Mouse (Mus musculus) frontal cortex, postnatal 36 days (tissue): Measurements from ENCODE around the gene Rel.
"Not testable (repeated sequence)": the region's sequence is repeated elsewhere in the genome, so short reads cannot be mapped to it uniquely, and the experiment has no call there.

Experiments used
- DNase-seq, 2 experiments: peaks; one replicate each; pipeline ENCODE4 v3.0.0; 2022; ENCODE audit warnings: low spot score in 2 of 2

Gene Rel

GRCm38 (mm10) chr11:23770760-23771506 lies at the start of gene Rel:
Gene Rel (minus strand): TSS chr11:23770970.
- DNase-seq: peak; percentile 93

- DNase-seq: no peak
Observed at GRCm38 (mm10) chr11:23818745-23819144, 48.0 kb upstream of the Rel start.

- no peak for DNase-seq
Observed at GRCm38 (mm10) chr11:23810741-23811140, 40.0 kb upstream of the Rel start.

GRCm38 (mm10) chr11:23805716-23806115 lies 34.9 kb upstream of the Rel start:
- no peak for DNase-seq

- DNase-seq: no peak
Observed at GRCm38 (mm10) chr11:23803136-23803535, 32.4 kb upstream of the Rel start.

GRCm38 (mm10) chr11:23802256-23802655 lies 31.5 kb upstream of the Rel start:
- DNase-seq: no peak

- no peak for DNase-seq
Observed at GRCm38 (mm10) chr11:23801851-23802250, 31.1 kb upstream of the Rel start.

GRCm38 (mm10) chr11:23783677-23784076 lies 12.9 kb upstream of the Rel start:
- not testable (repeated sequence) for DNase-seq

- no peak for DNase-seq
Observed at GRCm38 (mm10) chr11:23783085-23783484, 12.3 kb upstream of the Rel start.

- DNase-seq: no peak
Observed at GRCm38 (mm10) chr11:23782038-23782437, 11.3 kb upstream of the Rel start.

GRCm38 (mm10) chr11:23778787-23779201 lies 8.0 kb upstream of the Rel start:
- DNase-seq: no peak

GRCm38 (mm10) chr11:23772471-23772870 lies 1.7 kb upstream of the Rel start:
- DNase-seq: no peak

- DNase-seq: no peak
Observed at GRCm38 (mm10) chr11:23771507-23772097, 832 bp upstream of the Rel start.

GRCm38 (mm10) chr11:23770510-23770759 lies 335 bp downstream of the Rel start:
- DNase-seq: no peak

GRCm38 (mm10) chr11:23769686-23770509 lies 872 bp downstream of the Rel start:
- DNase-seq: peak in 1 of 2 experiments; percentile 30

GRCm38 (mm10) chr11:23769033-23769432 lies 1.7 kb downstream of the Rel start:
- no peak for DNase-seq

GRCm38 (mm10) chr11:23767928-23768327 lies 2.8 kb downstream of the Rel start:
- no peak for DNase-seq

GRCm38 (mm10) chr11:23767369-23767768 lies 3.4 kb downstream of the Rel start:
- DNase-seq: not testable (repeated sequence)

- DNase-seq: no peak
Observed at GRCm38 (mm10) chr11:23762635-23763034, 8.1 kb downstream of the Rel start.

- DNase-seq: no peak
Observed at GRCm38 (mm10) chr11:23758218-23758617, 12.6 kb downstream of the Rel start.

GRCm38 (mm10) chr11:23754329-23754728 lies 16.4 kb downstream of the Rel start:
- DNase-seq: no peak

- no peak for DNase-seq
Observed at GRCm38 (mm10) chr11:23753136-23753710, 17.5 kb downstream of the Rel start.
